Comparison of ENCODE assay signal across 8 mouse cellular contexts in genomic region chr11:21399186-21399681, GRCm38 (mm10). TPM values are rescaled to one million over a fixed set of nuclear protein-coding genes. Genes with fewer than 3 reads are reported as not detected.
DNase-seq lines count a peak whose midpoint lies in the region; ATAC-seq lines count a peak whose summit lies in the region.
"Had no signal": no experiment of that assay in that cellular context is flagged by ENCODE, and none has a peak within 500 bp of the region (broad histone marks: within the 10 kb centered on the region; RNA-seq: fewer than 3 reads in every experiment).

No protein-coding gene starts in this region.

- WGBS in limb, embryonic 15.5 days: 19% methylated on average over 5 of the region's 5 CpGs
- WGBS in kidney, embryonic 14.5 days: 37% methylated on average over 5 of the region's 5 CpGs

- peak; percentile 9 to 11 for DNase-seq in urinary bladder, adult 18-20 months (ENCODE audit: low spot score in 2 of 2)
- no peak for DNase-seq in urinary bladder, postnatal 25 days (ENCODE audit: low spot score)
- DNase-seq in heart, adult 9 months (ENCODE audit: low spot score in 2 of 2): peak; percentile 60
- DNase-seq in kidney, adult 8-10 months: no peak
- no peak for DNase-seq in cerebellum, postnatal 25 days

- H3K36me3 ChIP-seq in limb, embryonic 15.5 days: no peaks in the 10 kb centered on the region
- H3K36me3 ChIP-seq in kidney, embryonic 14.5 days (ENCODE audit: control insufficient read depth, insufficient read depth, low read length): no peaks in the 10 kb centered on the region
- H3K36me3 ChIP-seq: neural tube, embryonic 13.5 days had no signal

- H3K27me3 ChIP-seq in limb, embryonic 15.5 days: no peaks in the 10 kb centered on the region
- H3K27me3 ChIP-seq in kidney, embryonic 14.5 days (ENCODE audit: control insufficient read depth, insufficient read depth, low read length): no peaks in the 10 kb centered on the region
- H3K27me3 ChIP-seq: neural tube, embryonic 13.5 days had no signal

- H3K9me3 ChIP-seq in limb, embryonic 15.5 days: no peaks in the 10 kb centered on the region
- H3K9me3 ChIP-seq in kidney, embryonic 14.5 days (ENCODE audit: control insufficient read depth, low read length): no peaks in the 10 kb centered on the region
- H3K9me3 ChIP-seq: neural tube, embryonic 13.5 days had no signal

- no peak overlapping the region for H3K4me3 ChIP-seq in limb, embryonic 15.5 days
- no peak overlapping the region for H3K4me3 ChIP-seq in kidney, embryonic 14.5 days (ENCODE audit: low read length)
- H3K4me3 ChIP-seq: neural tube, embryonic 13.5 days had no signal

- peak overlapping the region; percentile 83 for H3K27ac ChIP-seq in limb, embryonic 15.5 days
- H3K27ac ChIP-seq in kidney, embryonic 14.5 days (ENCODE audit: low read depth, low read length): no peak overlapping the region
- H3K27ac ChIP-seq: neural tube, embryonic 13.5 days had no signal

- H3K4me2 ChIP-seq in limb, embryonic 15.5 days: no peak overlapping the region
- no peak overlapping the region for H3K4me2 ChIP-seq in kidney, embryonic 14.5 days (replicated peaks; ENCODE audit: low read depth, low read length)
- H3K4me2 ChIP-seq: neural tube, embryonic 13.5 days had no signal

- no peak overlapping the region for H3K9ac ChIP-seq in limb, embryonic 15.5 days
- H3K9ac ChIP-seq in kidney, embryonic 14.5 days (ENCODE audit: low read depth, low read length): no peak overlapping the region
- H3K9ac ChIP-seq: neural tube, embryonic 13.5 days had no signal

- H3K4me1 ChIP-seq in limb, embryonic 15.5 days: peaks cover 10% of the 10 kb centered on the region; the same call in 1 of the 2 replicates
- no peaks in the 10 kb centered on the region for H3K4me1 ChIP-seq in kidney, embryonic 14.5 days (ENCODE audit: control insufficient read depth, insufficient read depth, low read length)
- H3K4me1 ChIP-seq: neural tube, embryonic 13.5 days had no signal

- 0 out of 2 replicates have a peak, but pooled peaks have one; percentile 65 for ATAC-seq in limb, embryonic 15.5 days (ENCODE audit: insufficient number of reproducible peaks, low FRiP score, low TSS enrichment, low read depth)
- no peak for ATAC-seq in kidney, embryonic 14.5 days (ENCODE audit: low FRiP score, low TSS enrichment)

RNA-seq across cellular contexts. Expression of gene Ugp2, which starts 28.2 kb away (rescaled TPM):
- 101 and 121 TPM in 2 replicates for polyA plus RNA-seq in limb, embryonic 15.5 days (2015; fragmentation: Nextera tagmentation; extraction: Ambion mirVana)
- polyA plus RNA-seq in kidney, embryonic 14.5 days (2014; fragmentation: Nextera tagmentation; extraction: Ambion mirVana): 68.9 and 71.1 TPM in 2 replicates

Comparison
In these comparisons a context has a peak if more than half of its experiments do, and no peak if none do; other contexts are left out.
1. DNase-seq: peak in urinary bladder, adult 18-20 months (2 of 2) and heart, adult 9 months (2 of 2); none in urinary bladder, postnatal 25 days (single experiment), kidney, adult 8-10 months (0 of 2) and cerebellum, postnatal 25 days (0 of 2).